Comparison of ENCODE assay signal across 7 mouse cellular contexts in genomic region chr11:3408997-3409732, GRCm38 (mm10). TPM values are rescaled to one million over a fixed set of nuclear protein-coding genes. Genes with fewer than 3 reads are reported as not detected.
A peak's percentile ranks its signal among the peaks of the same experiment; 100 is the strongest.
DNase-seq lines count a peak whose midpoint lies in the region; ATAC-seq and TF ChIP-seq lines count a peak whose summit lies in the region.

Limk2 (minus strand) TSS chr11:3409189.

- H3K4me3 ChIP-seq in intestine, postnatal 0 days (ENCODE audit: low read depth, low read length): peak within 1 kb of the TSS; percentile 80
- peak within 1 kb of the TSS; percentile 70 for H3K4me3 ChIP-seq in midbrain, embryonic 12.5 days
- peak within 1 kb of the TSS; percentile 82 for H3K4me3 ChIP-seq in small intestine, adult 2 months (ENCODE audit: low read depth, low read length)

- no peaks in the 10 kb centered on the region for H3K27me3 ChIP-seq in intestine, postnatal 0 days (replicated peaks; ENCODE audit: control insufficient read depth, insufficient read depth, low read length)
- peaks cover 6% of the 10 kb centered on the region; the same call in 1 of the 2 replicates for H3K27me3 ChIP-seq in midbrain, embryonic 12.5 days
- no peaks in the 10 kb centered on the region for H3K27me3 ChIP-seq in small intestine, adult 2 months (ENCODE audit: control insufficient read depth, insufficient read depth, low read length)

- TF ChIP-seq POLR2A in small intestine, adult 2 months (IDR thresholded peaks at IDR 0.05; ENCODE audit: low read depth, low read length): no peak; the same call in none of the 2 replicates

- peaks cover 6% of the 10 kb centered on the region; the same call in 1 of the 2 replicates for H3K36me3 ChIP-seq in intestine, postnatal 0 days (ENCODE audit: control insufficient read depth, insufficient read depth)
- H3K36me3 ChIP-seq in midbrain, embryonic 12.5 days: peaks cover 5% of the 10 kb centered on the region; the same call in 1 of the 2 replicates
- H3K36me3 ChIP-seq in small intestine, adult 2 months (ENCODE audit: control insufficient read depth, insufficient read depth, low read length): no peaks in the 10 kb centered on the region

- H3K4me2 ChIP-seq in intestine, postnatal 0 days (replicated peaks; ENCODE audit: low read depth): peak within 1 kb of the TSS; percentile 87
- H3K4me2 ChIP-seq in midbrain, embryonic 12.5 days (replicated peaks): peak within 1 kb of the TSS; percentile 80

- no peaks in the 10 kb centered on the region for H3K9me3 ChIP-seq in intestine, postnatal 0 days (ENCODE audit: control insufficient read depth)
- H3K9me3 ChIP-seq in midbrain, embryonic 12.5 days: no peaks in the 10 kb centered on the region

- peak; percentile 86 for DNase-seq in adrenal gland, adult 8-10 months
- DNase-seq in embryo, embryonic 9.5 days (ENCODE audit: extremely low spot score): peak; percentile 96
- DNase-seq in gonadal fat pad, adult 2 months (ENCODE audit: low read depth): no peak
- DNase-seq in left cerebral cortex, postnatal 4 days: peak; percentile 95

- ATAC-seq in intestine, postnatal 0 days: peak; percentile 96
- peak; percentile 96 for ATAC-seq in midbrain, embryonic 12.5 days (ENCODE audit: low FRiP score, low read depth)

- no peaks in the 10 kb centered on the region for H3K4me1 ChIP-seq in intestine, postnatal 0 days (replicated peaks; ENCODE audit: control insufficient read depth, insufficient read depth, low read length)
- peaks cover 10% of the 10 kb centered on the region; the same call in 1 of the 2 replicates for H3K4me1 ChIP-seq in midbrain, embryonic 12.5 days
- peaks cover 2% of the 10 kb centered on the region; the same call in 1 of the 2 replicates for H3K4me1 ChIP-seq in small intestine, adult 2 months (ENCODE audit: control insufficient read depth, insufficient read depth, insufficient read length, low read length)

- peak within 1 kb of the TSS; percentile 69 for H3K9ac ChIP-seq in intestine, postnatal 0 days (ENCODE audit: low read depth, low read length)
- H3K9ac ChIP-seq in midbrain, embryonic 12.5 days (replicated peaks): peak within 1 kb of the TSS; percentile 74

- peak within 1 kb of the TSS; percentile 74 for H3K27ac ChIP-seq in intestine, postnatal 0 days (ENCODE audit: low read depth, low read length)
- H3K27ac ChIP-seq in midbrain, embryonic 12.5 days (replicated peaks): peak within 1 kb of the TSS; percentile 54
- H3K27ac ChIP-seq in small intestine, adult 2 months (ENCODE audit: insufficient read depth, low read depth, low read length): peak within 1 kb of the TSS; percentile 35

- intact Hi-C loops in left cerebral cortex, postnatal 4 days (cut with DNase I): no loop called here

- peak; percentile 96 for TF ChIP-seq CTCF in intestine, postnatal 0 days (IDR thresholded peaks at IDR 0.05; ENCODE audit: low read depth)
- peak; percentile 83; the same call in 1 of the 2 replicates for TF ChIP-seq CTCF in small intestine, adult 2 months (IDR thresholded peaks at IDR 0.05; ENCODE audit: extremely low read depth, insufficient read length, insufficient replicate concordance, low read depth, low read length)

- WGBS in intestine, postnatal 0 days: 3% methylated on average over 41 of the region's 45 CpGs
- WGBS in midbrain, embryonic 12.5 days: 4% methylated on average over 42 of the region's 45 CpGs
- WGBS in small intestine, adult 2 months: 3% methylated on average over 45 of the region's 45 CpGs

RNA-seq across cellular contexts. Expression of gene Limk2, which starts in this region (rescaled TPM):
- total RNA-seq in adrenal gland, adult 8-10 months (2022): 10 to 100 TPM; 19.4 to 36.8 (median 32.2) TPM
- polyA plus RNA-seq in gonadal fat pad, adult 2 months (2012; rRNA removed): 71.3 and 75.6 TPM in 2 replicates
- 68.4 and 82.1 TPM in 2 replicates for polyA plus RNA-seq in intestine, postnatal 0 days (2015; fragmentation: Nextera tagmentation; extraction: Ambion mirVana)
- 100 to 1,000 TPM; 135 to 140 TPM for total RNA-seq in left cerebral cortex, postnatal 4 days (2021)
- 94.3 and 102 TPM in 2 replicates for polyA plus RNA-seq in midbrain, embryonic 12.5 days (2016; fragmentation: Nextera tagmentation; extraction: Ambion mirVana)
- polyA plus RNA-seq in small intestine, adult 2 months (2012; rRNA removed): 40.1 and 70.5 TPM in 2 replicates
